Mouse (Mus musculus) intestine, embryonic 15.5 days (tissue): ENCODE measurements around the gene Amd1. TPM values are rescaled to one million over a fixed set of nuclear protein-coding genes. Genes with fewer than 3 reads are reported as not detected.

Experiments used
- ATAC-seq: fragments of 200-750 bp; cut with Nextera tagmentation; 2 replicates; pipeline ENCODE4 v1.8.0; 2017; ENCODE audit warnings: moderate TSS enrichment, moderate library complexity
- H3K27ac ChIP-seq: fragments of 300-500 bp; sonication (generic); 2 replicates; pipeline ENCODE4 v1.5.1; 2015; ENCODE audit warnings: mild to moderate bottlenecking, inconsistent platforms
- H3K27me3 ChIP-seq: fragments of 300-500 bp; sonication (generic); replicated peaks from 2 replicates; pipeline ENCODE4 v1.6.1; 2015; ENCODE audit warnings: inconsistent platforms
- H3K36me3 ChIP-seq: fragments of 300-500 bp; sonication (generic); 2 replicates; pipeline ENCODE4 v1.6.1; 2015; ENCODE audit warnings: inconsistent platforms
- H3K4me1 ChIP-seq: fragments of 300-500 bp; sonication (generic); replicated peaks from 2 replicates; pipeline ENCODE4 v1.6.1; 2015; ENCODE audit warnings: inconsistent platforms
- H3K4me2 ChIP-seq: fragments of 300-500 bp; sonication (generic); replicated peaks from 2 replicates; pipeline ENCODE4 v1.6.1; 2015; ENCODE audit warnings: mild to moderate bottlenecking, inconsistent platforms
- H3K4me3 ChIP-seq: fragments of 300-500 bp; sonication (generic); replicated peaks from 2 replicates; pipeline ENCODE4 v1.5.1; 2015; ENCODE audit warnings: inconsistent platforms
- H3K9ac ChIP-seq: fragments of 300-500 bp; sonication (generic); 2 replicates; pipeline ENCODE4 v1.6.1; 2015; ENCODE audit warnings: inconsistent platforms
- H3K9me3 ChIP-seq: fragments of 300-500 bp; sonication (generic); 2 replicates; pipeline ENCODE4 v1.6.1; 2016; ENCODE audit warnings: inconsistent platforms
- WGBS: fragments of 180-500 bp; shearing (Covaris S2); methylation state at CpG from one replicate; pipeline ENCODE4 v1.1.7; 2015; 5-methylcytosine and 5-hydroxymethylcytosine counted together
- polyA plus RNA-seq: library from polyadenylated mRNA; unstranded; fragments of >200 nt; fragmentation: Nextera tagmentation; extraction: Ambion mirVana; gene quantifications from 2 replicates; pipeline ENCODE4 v1.2.1, GENCODE M21; 2015

Gene Amd1
- polyA plus RNA-seq, 1 experiment from 2014 or later, result 60.4 TPM

- 50% methylated on average over 5 of the region's 5 CpGs for WGBS
- H3K9ac ChIP-seq, result no peak overlapping the region
- no peak for ATAC-seq
These were observed 41.7 kb downstream of the Amd1 start for GRCm38 (mm10) chr10:40260305-40260704.

GRCm38 (mm10) chr10:40259542-40259941, 42.4 kb downstream of the Amd1 start:
- no peaks in the 10 kb centered on the region for H3K27me3 ChIP-seq
- no peaks in the 10 kb centered on the region for H3K9me3 ChIP-seq
- WGBS, result 19% methylated on average over 8 of the region's 8 CpGs
- no peak for ATAC-seq
- H3K9ac ChIP-seq, result no peak overlapping the region
- no peak overlapping the region for H3K4me3 ChIP-seq
- no peaks in the 10 kb centered on the region for H3K36me3 ChIP-seq
- no peak overlapping the region for H3K27ac ChIP-seq
- no peak overlapping the region for H3K4me2 ChIP-seq
- H3K4me1 ChIP-seq, result 0 out of 2 replicates have a peak, but pooled peaks cover 3% of the 10 kb centered on the region

More at GRCm38 (mm10) chr10:40260305-40260704, 41.7 kb downstream of the Amd1 start:
- H3K4me1 ChIP-seq, result 0 out of 2 replicates have a peak, but pooled peaks cover 3% of the 10 kb centered on the region
- H3K27ac ChIP-seq, result no peak overlapping the region
- no peak overlapping the region for H3K4me2 ChIP-seq
- no peaks in the 10 kb centered on the region for H3K9me3 ChIP-seq
- no peaks in the 10 kb centered on the region for H3K36me3 ChIP-seq
- H3K27me3 ChIP-seq, result no peaks in the 10 kb centered on the region
- no peak overlapping the region for H3K4me3 ChIP-seq

- Histone ChIP-seq H3K27me3 (no peaks in the 10 kb centered on the region), H3K9me3 (no peaks in the 10 kb centered on the region), H3K36me3 (no peaks in the 10 kb centered on the region), H3K27ac (peak overlapping the region; percentile 66), H3K4me1 (0 out of 2 replicates have a peak, but pooled peaks cover 3% of the 10 kb centered on the region), H3K4me2 (peak overlapping the region; percentile 67), H3K4me3 (no peak overlapping the region), H3K9ac (no peak overlapping the region)
- no peak for ATAC-seq
- WGBS, result 3% methylated on average over 5 of the region's 5 CpGs
These were observed 43.0 kb downstream of the Amd1 start for GRCm38 (mm10) chr10:40258976-40259375.

- H3K9ac ChIP-seq, result no peak overlapping the region
- H3K36me3 ChIP-seq, result 0 out of 2 replicates have a peak, but pooled peaks cover 2% of the 10 kb centered on the region
- ATAC-seq, result peak; percentile 85
- H3K9me3 ChIP-seq, result no peaks in the 10 kb centered on the region
- peak overlapping the region; percentile 66 for H3K27ac ChIP-seq
- H3K27me3 ChIP-seq, result no peaks in the 10 kb centered on the region
- 0% methylated on average over 12 of the region's 12 CpGs for WGBS
- H3K4me3 ChIP-seq, result peak overlapping the region; percentile 68; the same call in 1 of the 2 replicates
- 0 out of 2 replicates have a peak, but pooled peaks cover 3% of the 10 kb centered on the region for H3K4me1 ChIP-seq
- H3K4me2 ChIP-seq, result peak overlapping the region; percentile 67
These were observed 43.5 kb downstream of the Amd1 start for GRCm38 (mm10) chr10:40258401-40258966.

GRCm38 (mm10) chr10:40257414-40258255, 44.4 kb downstream of the Amd1 start, which contains the start of gene Gtf3c6:
Gene Gtf3c6, minus strand, starts transcription at chr10:40258108.
- under 1% methylated on average over 43 of the region's 43 CpGs for WGBS
- H3K27me3 ChIP-seq, result no peaks in the 10 kb centered on the region
- ATAC-seq, result peak; percentile 86
- H3K9ac ChIP-seq, result peak within 1 kb of the TSS; percentile 80
- H3K9me3 ChIP-seq, result no peaks in the 10 kb centered on the region
- H3K4me2 ChIP-seq, result peak within 1 kb of the TSS; percentile 67
- peak within 1 kb of the TSS; percentile 86 for H3K27ac ChIP-seq
- H3K4me3 ChIP-seq, result peak within 1 kb of the TSS; percentile 68
- H3K36me3 ChIP-seq, result peaks cover 10% of the 10 kb centered on the region; the same call in 1 of the 2 replicates
- H3K4me1 ChIP-seq, result 0 out of 2 replicates have a peak, but pooled peaks cover 3% of the 10 kb centered on the region

- H3K9ac ChIP-seq, result peak overlapping the region; percentile 80
- peak overlapping the region; percentile 68 for H3K4me3 ChIP-seq
- peaks cover 19% of the 10 kb centered on the region; the same call in 1 of the 2 replicates for H3K36me3 ChIP-seq
- 0 out of 2 replicates have a peak, but pooled peaks cover 3% of the 10 kb centered on the region for H3K4me1 ChIP-seq
- H3K27me3 ChIP-seq, result no peaks in the 10 kb centered on the region
- H3K9me3 ChIP-seq, result no peaks in the 10 kb centered on the region
- peak overlapping the region; percentile 67 for H3K4me2 ChIP-seq
- 2% methylated on average over 5 of the region's 5 CpGs for WGBS
- peak; percentile 76 for ATAC-seq
- H3K27ac ChIP-seq, result peak overlapping the region; percentile 86
These were observed 45.3 kb downstream of the Amd1 start for GRCm38 (mm10) chr10:40256716-40257115.

GRCm38 (mm10) chr10:40250969-40251368, 51.0 kb downstream of the Amd1 start:
- Histone ChIP-seq H3K4me3 (no peak overlapping the region), H3K27me3 (no peaks in the 10 kb centered on the region), H3K36me3 (peaks cover 36% of the 10 kb centered on the region), H3K9ac (no peak overlapping the region), H3K4me2 (no peak overlapping the region), H3K4me1 (0 out of 2 replicates have a peak, but pooled peaks cover 3% of the 10 kb centered on the region), H3K9me3 (no peaks in the 10 kb centered on the region), H3K27ac (no peak overlapping the region)
- WGBS, result 83% methylated on average over 6 of the region's 6 CpGs
- ATAC-seq, result no peak

GRCm38 (mm10) chr10:40249625-40250024, 52.4 kb downstream of the Amd1 start:
- whole genome bisulfite sequencing, result 87% methylated on average over 9 of the region's 9 CpGs
- no peak overlapping the region for H3K4me3 ChIP-seq
- H3K9me3 ChIP-seq, result no peaks in the 10 kb centered on the region
- no peak for ATAC-seq
- peaks cover 36% of the 10 kb centered on the region for H3K36me3 ChIP-seq
- 0 out of 2 replicates have a peak, but pooled peaks cover 3% of the 10 kb centered on the region for H3K4me1 ChIP-seq
- H3K27ac ChIP-seq, result no peak overlapping the region
- H3K27me3 ChIP-seq, result no peaks in the 10 kb centered on the region
- no peak overlapping the region for H3K4me2 ChIP-seq
- no peak overlapping the region for H3K9ac ChIP-seq

- Histone ChIP-seq H3K4me1 (0 out of 2 replicates have a peak, but pooled peaks cover 3% of the 10 kb centered on the region), H3K27ac (0 out of 2 replicates have a peak overlapping the region, but pooled peaks have one; percentile 54), H3K4me3 (peak overlapping the region; percentile 74), H3K27me3 (no peaks in the 10 kb centered on the region), H3K4me2 (peak overlapping the region; percentile 63), H3K9ac (no peak overlapping the region), H3K9me3 (no peaks in the 10 kb centered on the region), H3K36me3 (peaks cover 28% of the 10 kb centered on the region)
- ATAC-seq, result peak; percentile 45
- 32% methylated on average over 11 of the region's 11 CpGs for WGBS
These were observed 54.7 kb downstream of the Amd1 start for GRCm38 (mm10) chr10:40247166-40247716.

GRCm38 (mm10) chr10:40246374-40247165, 55.4 kb downstream of the Amd1 start, which contains the start of gene Rpf2:
Gene Rpf2, minus strand, starts transcription at chr10:40247036.
- peak within 1 kb of the TSS; percentile 74 for H3K4me3 ChIP-seq
- peak within 1 kb of the TSS; percentile 63 for H3K4me2 ChIP-seq
- peak within 1 kb of the TSS; percentile 66 for H3K9ac ChIP-seq
- 0 out of 2 replicates have a peak, but pooled peaks cover 3% of the 10 kb centered on the region for H3K4me1 ChIP-seq
- H3K36me3 ChIP-seq, result peaks cover 22% of the 10 kb centered on the region
- no peaks in the 10 kb centered on the region for H3K27me3 ChIP-seq
- under 1% methylated on average over 54 of the region's 54 CpGs for WGBS
- peak within 1 kb of the TSS; percentile 54; the same call in 1 of the 2 replicates for H3K27ac ChIP-seq
- H3K9me3 ChIP-seq, result no peaks in the 10 kb centered on the region
- ATAC-seq, result peak; percentile 97

GRCm38 (mm10) chr10:40237826-40238225, 64.2 kb downstream of the Amd1 start:
- Histone ChIP-seq H3K4me3 (no peak overlapping the region), H3K4me2 (no peak overlapping the region), H3K9me3 (no peaks in the 10 kb centered on the region), H3K27ac (no peak overlapping the region), H3K4me1 (no peaks in the 10 kb centered on the region), H3K36me3 (peaks cover 12% of the 10 kb centered on the region), H3K9ac (no peak overlapping the region), H3K27me3 (no peaks in the 10 kb centered on the region)
- no peak for ATAC-seq
- WGBS, result 94% methylated on average over 5 of the region's 5 CpGs
